Mouse (Mus musculus) embryonic facial prominence, embryonic 14.5 days (tissue): ENCODE measurements around the gene Espn. TPM values are rescaled to one million over a fixed set of nuclear protein-coding genes. Genes with fewer than 3 reads are reported as not detected.

ENCODE experiments used
- ATAC-seq: fragments of 200-750 bp; cut with Nextera tagmentation; 2 replicates; pipeline ENCODE4 v1.8.0; 2017; ENCODE audit warnings: low read depth, moderate number of reproducible peaks, moderate TSS enrichment
- DNase-seq: peaks from one replicate; pipeline ENCODE4 v3.0.0-alpha.2; 2015; ENCODE audit warnings: low spot score
- H3K27ac ChIP-seq: fragments of 300-500 bp; sonication (generic); replicated peaks from 2 replicates; pipeline ENCODE4 v1.5.1; 2014; ENCODE audit warnings: low read depth, mild to moderate bottlenecking, low read length, moderate library complexity
- H3K27me3 ChIP-seq: fragments of 300-500 bp; sonication (generic); replicated peaks from 2 replicates; pipeline ENCODE4 v1.6.1; 2014; ENCODE audit warnings: low read length; ENCODE audit not compliant: control insufficient read depth, insufficient read depth
- H3K36me3 ChIP-seq: fragments of 300-500 bp; sonication (generic); 2 replicates; pipeline ENCODE4 v1.6.1; 2014; ENCODE audit warnings: low read length, mixed read lengths; ENCODE audit not compliant: control insufficient read depth, insufficient read depth
- H3K4me1 ChIP-seq: fragments of 300-500 bp; sonication (generic); 2 replicates; pipeline ENCODE4 v1.6.1; 2014; ENCODE audit warnings: antibody characterized with exemption, low read length; ENCODE audit not compliant: control insufficient read depth, insufficient read depth
- H3K4me2 ChIP-seq: fragments of 300-500 bp; sonication (generic); 2 replicates; pipeline ENCODE4 v1.6.1; 2014; ENCODE audit warnings: low read depth, mild to moderate bottlenecking, low read length, moderate library complexity, mixed read lengths
- H3K4me3 ChIP-seq: fragments of 300-500 bp; sonication (generic); 2 replicates; pipeline ENCODE4 v1.5.1; 2014; ENCODE audit warnings: low read depth, mild to moderate bottlenecking, low read length
- H3K9ac ChIP-seq: fragments of 300-500 bp; sonication (generic); 2 replicates; pipeline ENCODE4 v1.6.1; 2014; ENCODE audit warnings: low read depth, mild to moderate bottlenecking, low read length, moderate library complexity, mixed read lengths
- H3K9me3 ChIP-seq: fragments of 300-500 bp; sonication (generic); 2 replicates; pipeline ENCODE4 v1.6.1; 2016; ENCODE audit warnings: low read length; ENCODE audit not compliant: control insufficient read depth
- WGBS: fragments of 180-500 bp; shearing (Covaris S2); extraction: QIAGEN DNeasy Blood & Tissue Kit; methylation state at CpG from one replicate; pipeline ENCODE4 v1.1.7; 2014; 5-methylcytosine and 5-hydroxymethylcytosine counted together
- polyA plus RNA-seq: library from polyadenylated mRNA; unstranded; fragments of >200 nt; fragmentation: Nextera tagmentation; extraction: Ambion mirVana; gene quantifications from 2 replicates; pipeline ENCODE4 v1.2.1, GENCODE M21; 2014

Espn gene
- polyA plus RNA-seq, 1 experiment from 2014 or later: 4.2 TPM

DNA sequence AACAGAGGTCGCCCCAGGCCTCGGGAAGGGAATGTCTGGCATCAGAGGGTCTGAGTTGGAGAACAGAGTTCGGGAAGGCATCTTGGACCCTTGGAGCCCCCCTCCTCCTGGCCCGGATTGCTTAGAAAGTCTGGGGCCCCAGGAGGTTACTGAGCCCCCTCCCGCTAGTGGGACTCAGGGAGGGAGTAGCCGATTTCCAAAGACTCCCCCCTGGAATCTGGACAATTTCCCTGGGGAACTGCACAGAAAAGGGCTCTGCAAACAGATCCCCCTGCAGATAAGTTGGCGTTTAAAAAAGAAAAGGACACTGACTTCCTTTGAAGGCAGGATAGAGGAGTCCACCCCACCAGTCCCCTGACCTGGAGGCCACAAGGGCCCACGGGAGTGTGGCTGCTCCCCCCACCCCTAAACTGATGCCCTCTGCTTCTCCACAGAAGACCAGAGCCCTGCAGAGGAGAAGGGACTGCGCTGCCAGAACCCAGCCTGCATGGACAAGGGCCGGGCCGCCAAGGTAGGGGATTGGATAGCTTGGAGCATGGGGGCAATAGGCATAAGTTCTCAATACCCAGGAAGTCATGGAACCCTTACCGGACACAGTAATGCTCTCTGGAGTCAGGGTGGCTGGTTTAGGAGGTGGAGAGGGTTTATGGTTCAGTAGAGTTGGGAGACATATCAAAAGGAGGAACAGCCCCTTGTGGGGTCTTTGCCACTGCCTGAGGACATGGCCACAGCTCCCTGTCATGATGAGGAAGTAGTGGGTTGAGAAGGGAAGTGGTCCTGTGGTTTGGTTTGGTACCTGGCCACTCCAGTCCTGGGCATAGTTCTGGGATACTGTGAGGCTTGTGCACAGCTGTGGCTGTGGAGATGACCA, 64.7 kb downstream of the Espn start:
- Histone ChIP-seq H3K9ac (peak overlapping the region; percentile 89), H3K27ac (peak overlapping the region; percentile 58), H3K36me3 (no peaks in the 10 kb centered on the region), H3K9me3 (no peaks in the 10 kb centered on the region), H3K4me1 (peaks cover 18% of the 10 kb centered on the region), H3K4me3 (peak overlapping the region; percentile 86), H3K4me2 (peak overlapping the region; percentile 71), H3K27me3 (no peaks in the 10 kb centered on the region)
- ATAC-seq (peak; percentile 7; the same call in 1 of the 2 replicates), DNase-seq (no peak)
- WGBS: 4% methylated on average over 12 of the region's 12 CpGs

GRCm38 (mm10) chr4:152086505-152087210, 65.5 kb downstream of the Espn start:
- Histone ChIP-seq H3K9me3 (no peaks in the 10 kb centered on the region), H3K9ac (peak overlapping the region; percentile 89), H3K36me3 (no peaks in the 10 kb centered on the region), H3K4me2 (peak overlapping the region; percentile 71), H3K4me1 (peaks cover 14% of the 10 kb centered on the region), H3K4me3 (peak overlapping the region; percentile 86), H3K27ac (peak overlapping the region; percentile 58), H3K27me3 (no peaks in the 10 kb centered on the region)
- 0% methylated on average over 41 of the region's 92 CpGs for WGBS
- DNase-seq: peak; percentile 73
- ATAC-seq: peak; percentile 81

DNA sequence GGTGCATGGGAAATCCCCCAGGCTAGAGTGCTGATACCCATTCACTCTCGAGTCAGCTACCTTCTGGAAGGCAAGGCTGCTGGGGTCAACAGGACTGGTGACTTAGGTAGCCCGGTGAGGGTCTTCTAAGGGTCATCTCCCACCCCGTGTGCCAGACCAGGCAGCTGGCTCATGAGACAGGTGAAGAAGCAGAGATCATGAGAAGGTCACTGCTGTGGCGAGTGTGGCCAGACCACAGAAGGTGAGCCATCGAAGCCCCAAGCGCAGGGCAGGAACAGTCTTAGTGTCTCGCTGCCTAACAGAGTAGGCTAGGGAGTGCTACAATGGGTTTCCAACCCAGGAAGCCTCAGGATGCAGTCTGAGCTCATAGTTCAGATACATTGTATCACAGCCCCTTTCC, 67.6 kb downstream of the Espn start:
- H3K4me2 ChIP-seq: no peak overlapping the region
- H3K27ac ChIP-seq: no peak overlapping the region
- DNase-seq (no peak), ATAC-seq (no peak)
- H3K9ac ChIP-seq: no peak overlapping the region
- no peak overlapping the region for H3K4me3 ChIP-seq
- no peaks in the 10 kb centered on the region for H3K9me3 ChIP-seq
- H3K27me3 ChIP-seq: no peaks in the 10 kb centered on the region
- peaks cover 14% of the 10 kb centered on the region for H3K4me1 ChIP-seq
- 84% methylated on average over 7 of the region's 7 CpGs for WGBS
- H3K36me3 ChIP-seq: no peaks in the 10 kb centered on the region

- 52% methylated on average over 7 of the region's 7 CpGs for WGBS
- Histone ChIP-seq H3K4me3 (no peak overlapping the region), H3K9me3 (no peaks in the 10 kb centered on the region), H3K27ac (no peak overlapping the region), H3K27me3 (no peaks in the 10 kb centered on the region), H3K9ac (no peak overlapping the region), H3K36me3 (no peaks in the 10 kb centered on the region), H3K4me1 (peaks cover 14% of the 10 kb centered on the region), H3K4me2 (no peak overlapping the region)
- no peak for ATAC-seq
- no peak for DNase-seq
These were observed 68.5 kb downstream of the Espn start for GRCm38 (mm10) chr4:152083611-152084220.

- Histone ChIP-seq H3K9ac (no peak overlapping the region), H3K36me3 (no peaks in the 10 kb centered on the region), H3K9me3 (no peaks in the 10 kb centered on the region), H3K27me3 (no peaks in the 10 kb centered on the region), H3K4me1 (no peaks in the 10 kb centered on the region), H3K4me3 (no peak overlapping the region), H3K27ac (no peak overlapping the region), H3K4me2 (no peak overlapping the region)
- DNase-seq: no peak
- WGBS: 43% methylated on average over 7 of the region's 7 CpGs
- no peak for ATAC-seq
These were observed 72.2 kb downstream of the Espn start for GRCm38 (mm10) chr4:152079931-152080330.

GRCm38 (mm10) chr4:152079261-152079660, 72.9 kb downstream of the Espn start:
- Histone ChIP-seq H3K36me3 (no peaks in the 10 kb centered on the region), H3K4me2 (no peak overlapping the region), H3K27ac (no peak overlapping the region), H3K4me1 (no peaks in the 10 kb centered on the region), H3K27me3 (no peaks in the 10 kb centered on the region), H3K4me3 (no peak overlapping the region), H3K9ac (no peak overlapping the region), H3K9me3 (no peaks in the 10 kb centered on the region)
- no peak for DNase-seq
- WGBS: 83% methylated on average over 3 of the region's 3 CpGs
- ATAC-seq: no peak

DNA sequence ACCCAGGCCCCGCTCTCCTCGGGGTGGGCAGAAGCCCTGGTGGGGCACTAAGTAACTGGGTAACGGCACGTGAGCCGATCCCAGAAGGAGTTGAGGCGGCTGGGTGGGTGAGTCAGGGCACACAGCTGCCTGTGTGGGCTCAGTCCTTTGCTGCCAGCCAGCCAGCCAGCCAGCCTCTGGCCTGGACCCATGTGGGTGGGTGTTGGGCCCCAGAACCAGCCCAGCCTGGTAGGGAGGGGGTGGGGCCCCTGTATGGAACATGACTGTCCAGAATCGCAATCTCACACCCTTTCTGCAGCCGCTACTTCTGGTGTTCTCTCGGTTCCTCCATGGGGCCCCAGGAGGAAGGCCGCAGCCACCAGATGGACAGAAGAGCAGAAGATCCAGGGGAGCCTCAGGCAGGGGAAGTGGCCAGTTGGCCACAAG, 74.1 kb downstream of the Espn start:
- Histone ChIP-seq H3K36me3 (no peaks in the 10 kb centered on the region), H3K9ac (no peak overlapping the region), H3K27ac (no peak overlapping the region), H3K4me1 (peaks cover 6% of the 10 kb centered on the region; the same call in 1 of the 2 replicates), H3K4me3 (no peak overlapping the region), H3K4me2 (no peak overlapping the region), H3K27me3 (no peaks in the 10 kb centered on the region), H3K9me3 (no peaks in the 10 kb centered on the region)
- ATAC-seq: no peak
- WGBS: 91% methylated on average over 10 of the region's 10 CpGs
- no peak for DNase-seq

DNA sequence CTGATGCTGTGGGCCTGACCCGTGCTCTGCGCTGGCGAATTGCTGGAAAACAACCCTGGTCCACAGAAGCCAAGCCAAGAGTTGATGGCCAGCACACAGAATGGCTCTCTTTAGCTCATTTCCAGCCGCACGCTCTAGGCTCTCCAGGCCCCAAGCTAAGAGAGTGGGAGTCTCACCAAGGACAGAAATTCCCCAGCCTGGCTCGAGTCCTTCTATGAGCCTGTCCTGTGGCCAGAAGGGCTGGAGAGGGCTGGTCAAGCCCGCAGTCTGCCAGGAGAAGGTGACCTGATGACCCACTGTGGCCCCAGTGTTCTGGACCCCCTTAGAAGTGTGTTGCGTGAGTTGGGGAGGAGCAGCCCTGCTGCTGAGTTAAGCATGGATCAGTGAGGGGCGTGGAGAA, 75.0 kb downstream of the Espn start:
- no peaks in the 10 kb centered on the region for H3K9me3 ChIP-seq
- WGBS: 93% methylated on average over 9 of the region's 9 CpGs
- H3K27ac ChIP-seq: no peak overlapping the region
- peaks cover 9% of the 10 kb centered on the region; the same call in 1 of the 2 replicates for H3K4me1 ChIP-seq
- H3K36me3 ChIP-seq: no peaks in the 10 kb centered on the region
- DNase-seq: no peak
- no peak overlapping the region for H3K4me3 ChIP-seq
- no peaks in the 10 kb centered on the region for H3K27me3 ChIP-seq
- no peak overlapping the region for H3K4me2 ChIP-seq
- no peak for ATAC-seq
- no peak overlapping the region for H3K9ac ChIP-seq
